Mouse (Mus musculus): ENCODE measurements at regions not wholly inside any gene's neighbourhood (a gene's known extent, or its start where the extent isn't known, plus 50 kb on each side); places are given as distances from the start of the nearest gene placed in this dataset.
A peak's percentile ranks its signal among the peaks of the same experiment; 100 is the strongest.

DNA sequence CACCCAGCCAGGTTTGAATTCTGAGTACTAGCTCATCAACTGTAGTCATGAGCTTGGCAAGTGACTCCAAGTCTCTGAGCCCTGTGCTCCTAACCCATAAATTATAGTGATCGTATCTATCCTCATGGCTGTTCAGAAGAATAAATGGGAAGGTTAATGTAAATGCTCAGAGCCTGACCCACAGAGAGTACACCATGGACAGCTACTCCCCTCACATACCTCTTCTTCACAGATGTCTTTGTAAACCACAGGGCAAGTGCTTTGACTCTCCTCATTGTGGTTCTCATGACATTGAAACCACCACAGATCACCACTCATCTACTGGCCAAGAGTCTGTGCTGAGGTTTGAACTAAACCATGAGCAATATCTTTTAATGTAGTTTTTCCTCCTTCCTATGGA, 513.4 kb upstream of the Gm26657 start:
- no peak overlapping the region for H3K4me3 ChIP-seq
- no peaks in the 10 kb centered on the region for H3K9me3 ChIP-seq
- peaks cover 9% of the 10 kb centered on the region for H3K4me1 ChIP-seq
- no peaks in the 10 kb centered on the region for H3K36me3 ChIP-seq (replicated peaks)
- WGBS = 87% methylated on average over 1 of the region's 1 CpGs
- DNase-seq (ENCODE audit: extremely low spot score, low spot score) = no peak
- H3K27ac ChIP-seq = no peak overlapping the region
- no peaks in the 10 kb centered on the region for H3K27me3 ChIP-seq (ENCODE audit: poor library complexity, severe bottlenecking)

DNA sequence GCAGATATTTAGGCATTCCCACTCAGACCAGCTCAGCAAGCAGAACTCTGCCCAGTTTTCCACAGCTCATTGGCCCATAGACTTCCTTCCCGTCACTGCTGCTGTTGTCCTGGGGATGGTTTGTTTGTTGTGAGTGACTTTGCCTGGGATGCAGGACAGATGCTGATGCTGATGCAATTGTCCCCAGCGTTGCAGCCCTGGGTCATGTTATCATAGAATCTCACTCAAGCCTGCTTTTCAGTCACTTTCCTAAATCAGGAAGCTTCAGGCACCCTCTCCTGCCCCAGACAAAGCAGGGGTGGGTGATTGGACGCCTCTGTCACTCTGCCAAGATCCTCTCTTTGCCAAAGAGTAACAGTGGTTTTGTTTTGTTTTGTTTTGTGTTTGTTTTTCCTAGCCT, 515.3 kb upstream of the Gm26657 start:
- Histone ChIP-seq H3K4me1 (peaks cover 22% of the 10 kb centered on the region), H3K27me3 (ENCODE audit: poor library complexity, severe bottlenecking) (no peaks in the 10 kb centered on the region), H3K4me3 (no peak overlapping the region), H3K9me3 (no peaks in the 10 kb centered on the region), H3K27ac (no peak overlapping the region), H3K36me3 (replicated peaks) (no peaks in the 10 kb centered on the region)
- WGBS = 58% methylated on average over 3 of the region's 3 CpGs
- DNase-seq (ENCODE audit: extremely low spot score, low spot score) = no peak

DNA sequence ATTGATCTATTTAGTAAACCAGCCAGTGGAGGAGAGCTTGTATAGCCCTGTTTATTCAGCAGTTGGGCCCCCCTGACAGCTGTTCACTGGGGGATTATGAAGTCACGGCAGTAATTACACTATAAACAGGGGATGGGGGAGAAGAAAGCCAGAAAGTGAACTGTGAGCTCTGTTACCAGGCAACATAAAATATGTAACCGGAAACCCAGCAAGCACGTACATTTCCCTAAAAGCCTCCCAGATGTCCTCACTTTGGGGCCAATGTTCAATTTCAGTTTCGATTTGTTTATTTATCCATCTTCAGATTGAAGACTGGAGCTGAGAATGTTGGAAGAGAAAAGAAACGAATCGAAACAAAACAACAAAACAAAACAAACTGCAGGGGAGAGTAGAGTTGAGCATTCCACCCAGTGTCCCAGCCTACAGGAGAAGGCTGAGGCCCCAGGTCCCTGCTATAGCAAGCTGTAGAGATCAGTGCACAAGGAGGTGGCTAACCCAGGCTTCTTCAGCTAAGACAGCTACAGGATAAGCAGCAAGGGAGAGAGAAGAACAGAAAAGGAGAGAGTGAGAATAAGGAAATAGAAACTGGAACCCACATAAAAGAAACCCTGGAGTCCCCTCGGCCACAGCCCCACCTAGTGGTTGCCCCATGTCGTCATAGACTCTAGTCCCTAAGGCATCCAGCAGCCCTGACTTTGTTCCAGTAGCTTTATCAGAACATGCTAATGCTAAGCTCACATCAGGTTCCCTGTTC, 517.7 kb upstream of the Gm26657 start:
- no peaks in the 10 kb centered on the region for H3K9me3 ChIP-seq
- peaks cover 22% of the 10 kb centered on the region for H3K4me1 ChIP-seq
- no peak overlapping the region for H3K4me3 ChIP-seq
- H3K27me3 ChIP-seq (ENCODE audit: poor library complexity, severe bottlenecking) = no peaks in the 10 kb centered on the region
- no peak for DNase-seq (ENCODE audit: extremely low spot score, low spot score)
- no peak overlapping the region for H3K27ac ChIP-seq
- no peaks in the 10 kb centered on the region for H3K36me3 ChIP-seq (replicated peaks)
- 60% methylated on average over 8 of the region's 8 CpGs for WGBS

DNA sequence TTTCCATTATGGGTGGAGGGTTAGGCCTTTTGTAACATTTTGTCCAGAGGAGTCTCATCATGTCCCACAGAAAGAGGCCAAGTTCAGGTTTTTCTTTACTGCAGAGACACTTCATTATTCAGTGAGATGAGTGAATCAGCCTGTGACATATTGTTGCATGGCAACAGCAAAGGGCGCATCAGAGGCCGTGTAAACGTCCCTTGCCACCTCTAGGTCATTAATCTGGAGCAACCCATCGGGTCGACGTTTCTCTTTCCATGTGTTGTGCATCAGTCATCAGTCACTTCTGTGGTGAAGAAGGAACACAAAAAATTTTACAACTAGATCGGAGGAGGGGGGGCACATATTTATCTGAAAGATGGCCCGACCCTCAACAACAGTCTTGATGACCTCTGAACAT, 519.3 kb upstream of the Gm26657 start:
- no peaks in the 10 kb centered on the region for H3K36me3 ChIP-seq (replicated peaks)
- H3K4me3 ChIP-seq = no peak overlapping the region
- H3K27ac ChIP-seq = no peak overlapping the region
- DNase-seq (ENCODE audit: extremely low spot score, low spot score) = no peak
- H3K27me3 ChIP-seq (ENCODE audit: poor library complexity, severe bottlenecking) = no peaks in the 10 kb centered on the region
- peaks cover 22% of the 10 kb centered on the region for H3K4me1 ChIP-seq
- WGBS = 83% methylated on average over 8 of the region's 8 CpGs
- H3K9me3 ChIP-seq = no peaks in the 10 kb centered on the region

DNA sequence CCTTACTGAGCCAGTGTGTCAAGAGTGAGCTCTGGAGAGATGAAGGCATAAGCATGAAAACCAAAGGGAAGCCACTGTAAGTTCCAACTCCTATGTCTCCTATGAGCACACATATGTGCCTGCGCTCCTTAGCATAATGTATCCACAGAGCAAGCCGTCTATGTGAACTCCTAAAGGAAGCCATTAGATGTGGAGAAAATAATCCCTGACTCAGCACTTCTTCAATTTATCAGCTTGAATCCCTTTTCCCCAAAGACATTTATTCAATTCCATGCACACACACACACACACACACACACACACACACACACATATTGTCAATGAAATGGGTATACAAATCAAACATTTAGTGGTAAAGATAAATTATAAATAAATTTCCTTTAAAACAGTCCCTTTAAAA, 530.4 kb upstream of the Gm26657 start:
- 98% methylated on average over 2 of the region's 2 CpGs for WGBS
- no peak for DNase-seq (ENCODE audit: extremely low spot score, low spot score)
- H3K9me3 ChIP-seq = no peaks in the 10 kb centered on the region

DNA sequence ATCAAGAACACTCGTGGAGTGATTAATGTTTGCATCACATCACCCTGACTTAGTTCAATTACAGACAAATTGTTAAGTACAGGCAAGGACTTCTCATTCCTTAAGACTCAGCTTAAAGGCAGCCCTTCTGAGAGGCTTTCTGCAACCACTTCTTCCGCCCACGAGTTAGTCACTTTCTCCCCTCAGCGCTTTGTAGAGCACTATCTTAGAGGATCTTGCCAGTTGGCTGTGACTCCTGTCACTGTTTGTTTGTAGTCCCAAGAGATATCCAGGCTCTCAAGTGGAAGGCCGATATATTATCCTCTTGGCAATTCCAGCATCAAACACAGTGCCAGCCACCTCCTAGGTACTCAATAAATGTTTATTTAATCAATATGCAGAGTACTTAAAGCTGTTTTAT, 532.1 kb upstream of the Gm26657 start:
- 86% methylated on average over 5 of the region's 5 CpGs for WGBS
- H3K36me3 ChIP-seq (replicated peaks) = no peaks in the 10 kb centered on the region

More for the DNA sequence above, 530.4 kb upstream of the Gm26657 start:
- H3K4me1 ChIP-seq = no peaks in the 10 kb centered on the region
- no peak overlapping the region for H3K4me3 ChIP-seq
- H3K27ac ChIP-seq = no peak overlapping the region
- no peaks in the 10 kb centered on the region for H3K27me3 ChIP-seq (ENCODE audit: poor library complexity, severe bottlenecking)
- no peaks in the 10 kb centered on the region for H3K36me3 ChIP-seq (replicated peaks)

DNA sequence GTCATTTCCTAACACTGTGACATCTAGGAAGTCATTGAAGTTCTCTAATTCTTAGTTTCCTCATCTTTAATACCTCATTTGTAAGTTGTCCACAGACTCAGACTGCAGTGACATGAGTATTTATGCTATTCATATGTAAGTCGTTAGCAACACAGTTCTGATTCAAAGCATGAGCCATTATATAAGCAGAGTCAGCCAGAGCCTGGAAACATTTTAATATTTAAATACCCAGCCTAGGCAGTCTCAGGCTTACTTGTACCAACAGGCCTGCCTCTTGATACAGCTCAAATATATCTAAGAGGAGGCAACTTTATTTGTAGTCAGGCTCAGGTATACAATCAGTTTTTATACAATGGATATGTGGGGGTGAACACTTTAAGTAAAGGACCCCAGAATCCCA, 534.8 kb upstream of the Gm26657 start:
- DNase-seq (ENCODE audit: extremely low spot score, low spot score) = no peak
- no peaks in the 10 kb centered on the region for H3K9me3 ChIP-seq
- H3K27ac ChIP-seq = no peak overlapping the region
- no peaks in the 10 kb centered on the region for H3K4me1 ChIP-seq
- H3K36me3 ChIP-seq (replicated peaks) = no peaks in the 10 kb centered on the region
- no peaks in the 10 kb centered on the region for H3K27me3 ChIP-seq (ENCODE audit: poor library complexity, severe bottlenecking)
- 92% methylated on average over 1 of the region's 1 CpGs for WGBS
- no peak overlapping the region for H3K4me3 ChIP-seq

More for the DNA sequence above, 532.1 kb upstream of the Gm26657 start:
- Histone ChIP-seq H3K27ac (no peak overlapping the region), H3K4me1 (no peaks in the 10 kb centered on the region), H3K4me3 (no peak overlapping the region), H3K27me3 (ENCODE audit: poor library complexity, severe bottlenecking) (no peaks in the 10 kb centered on the region), H3K9me3 (no peaks in the 10 kb centered on the region)
- no peak for DNase-seq (ENCODE audit: extremely low spot score, low spot score)

DNA sequence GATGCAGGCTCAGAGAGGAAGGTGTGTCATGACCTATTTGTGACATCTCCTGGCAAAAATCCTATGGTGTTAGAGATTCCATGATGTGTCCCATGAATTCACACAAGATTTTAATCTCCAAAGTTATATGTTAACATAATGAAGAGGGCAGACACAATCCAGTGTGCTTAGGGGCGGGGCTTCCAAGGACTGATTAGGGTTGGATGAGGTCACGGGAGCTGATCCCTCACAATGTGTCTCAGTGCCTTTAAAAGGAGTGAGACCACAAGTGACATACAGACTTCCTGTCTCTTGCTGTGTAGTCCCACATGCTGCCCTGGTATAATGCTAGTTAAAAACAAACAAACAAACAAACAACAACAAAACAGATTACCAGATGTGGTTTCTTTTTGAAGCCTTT, 546.5 kb upstream of the Gm26657 start:
- WGBS = 59% methylated on average over 2 of the region's 2 CpGs

DNA sequence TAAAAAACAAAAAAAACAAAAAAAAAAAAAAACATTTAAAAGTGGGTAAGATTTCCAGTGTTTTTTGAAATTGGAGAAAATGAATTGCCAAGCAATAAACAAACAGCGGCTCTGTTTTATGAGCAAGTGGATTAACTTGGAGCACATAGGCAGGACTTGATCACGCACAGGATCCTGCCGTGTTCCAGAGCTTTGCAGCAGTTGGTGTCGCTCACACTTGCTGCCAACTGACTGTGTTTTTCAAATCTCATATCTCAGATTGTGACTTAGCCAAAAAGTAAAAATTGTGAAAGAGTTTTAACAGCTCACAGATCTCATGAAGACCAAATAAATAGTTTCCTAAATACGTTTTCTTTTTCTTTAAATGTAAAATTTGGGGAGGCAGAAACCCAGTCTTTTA, 547.4 kb upstream of the Gm26657 start:
- Histone ChIP-seq H3K4me3 (no peak overlapping the region), H3K27ac (no peak overlapping the region), H3K36me3 (replicated peaks) (no peaks in the 10 kb centered on the region), H3K27me3 (ENCODE audit: poor library complexity, severe bottlenecking) (no peaks in the 10 kb centered on the region), H3K4me1 (no peaks in the 10 kb centered on the region), H3K9me3 (no peaks in the 10 kb centered on the region)
- 94% methylated on average over 5 of the region's 5 CpGs for WGBS
- no peak for DNase-seq (ENCODE audit: extremely low spot score, low spot score)

More for the DNA sequence above, 546.5 kb upstream of the Gm26657 start:
- no peaks in the 10 kb centered on the region for H3K4me1 ChIP-seq
- no peaks in the 10 kb centered on the region for H3K27me3 ChIP-seq (ENCODE audit: poor library complexity, severe bottlenecking)
- H3K27ac ChIP-seq = no peak overlapping the region
- no peak overlapping the region for H3K4me3 ChIP-seq
- H3K9me3 ChIP-seq = no peaks in the 10 kb centered on the region
- DNase-seq (ENCODE audit: extremely low spot score, low spot score) = no peak
- H3K36me3 ChIP-seq (replicated peaks) = no peaks in the 10 kb centered on the region

DNA sequence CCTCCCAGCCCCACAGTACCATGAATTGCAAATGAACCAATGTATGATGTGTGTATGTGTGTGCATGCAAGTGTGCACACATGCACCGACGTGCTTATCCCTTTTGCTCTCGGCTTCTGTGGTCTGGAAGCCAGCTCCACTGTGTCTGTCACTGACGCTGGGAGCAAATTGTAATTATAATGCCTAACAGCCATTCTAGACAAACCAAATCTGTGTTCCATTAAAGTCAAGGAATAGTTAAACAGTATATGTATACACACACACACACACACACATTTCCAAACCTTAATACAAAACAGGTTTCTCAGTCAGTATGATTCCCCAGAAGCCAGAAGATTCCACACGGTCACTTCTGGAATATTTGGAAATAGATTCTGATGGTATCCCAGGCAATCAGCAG, 560.3 kb upstream of the Gm26657 start:
- Histone ChIP-seq H3K4me1 (peaks cover 13% of the 10 kb centered on the region; the same call in 1 of the 2 replicates), H3K4me3 (no peak overlapping the region), H3K27me3 (ENCODE audit: poor library complexity, severe bottlenecking) (no peaks in the 10 kb centered on the region), H3K9me3 (no peaks in the 10 kb centered on the region), H3K27ac (no peak overlapping the region), H3K36me3 (replicated peaks) (no peaks in the 10 kb centered on the region)
- no peak for DNase-seq (ENCODE audit: extremely low spot score, low spot score)
- WGBS = 89% methylated on average over 5 of the region's 5 CpGs

DNA sequence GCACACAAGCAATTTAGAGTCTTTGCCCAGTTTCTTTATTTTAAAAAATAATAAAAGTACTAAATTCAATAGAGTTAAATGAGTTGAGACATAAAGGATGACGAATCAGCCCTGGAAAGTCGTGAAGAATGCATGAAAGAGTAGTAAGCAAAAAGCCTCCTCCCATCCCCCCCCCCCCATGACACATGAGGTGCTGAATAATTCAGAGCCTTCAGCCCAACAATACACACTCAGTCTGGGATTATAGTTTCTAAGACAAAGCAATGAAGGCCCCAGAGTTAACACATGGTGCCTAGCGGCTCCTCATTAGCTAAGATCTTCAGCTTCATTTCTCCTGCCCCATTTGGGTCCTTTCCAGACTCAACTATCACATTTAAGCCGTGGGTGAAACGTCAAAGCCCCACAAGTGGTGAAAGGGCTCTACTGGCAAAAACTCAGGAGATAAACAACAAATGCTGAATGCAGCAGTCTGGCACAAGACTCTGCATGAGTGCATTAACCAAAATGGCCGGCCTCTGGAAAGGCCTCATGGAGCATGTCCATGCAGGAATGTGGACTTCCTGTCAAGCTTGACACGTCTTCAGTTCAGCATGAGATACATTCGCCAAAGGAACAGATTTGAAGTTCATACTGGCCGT, 560.9 kb upstream of the Gm26657 start:
- DNase-seq (ENCODE audit: extremely low spot score, low spot score) = peak; percentile 16
- peaks cover 13% of the 10 kb centered on the region; the same call in 1 of the 2 replicates for H3K4me1 ChIP-seq
- H3K9me3 ChIP-seq = no peaks in the 10 kb centered on the region
- WGBS = 71% methylated on average over 9 of the region's 9 CpGs
- H3K4me3 ChIP-seq = no peak overlapping the region
- H3K27me3 ChIP-seq (ENCODE audit: poor library complexity, severe bottlenecking) = no peaks in the 10 kb centered on the region
- 0 out of 2 replicates have a peak overlapping the region, but pooled peaks have one; percentile 51 for H3K27ac ChIP-seq
- no peaks in the 10 kb centered on the region for H3K36me3 ChIP-seq (replicated peaks)

DNA sequence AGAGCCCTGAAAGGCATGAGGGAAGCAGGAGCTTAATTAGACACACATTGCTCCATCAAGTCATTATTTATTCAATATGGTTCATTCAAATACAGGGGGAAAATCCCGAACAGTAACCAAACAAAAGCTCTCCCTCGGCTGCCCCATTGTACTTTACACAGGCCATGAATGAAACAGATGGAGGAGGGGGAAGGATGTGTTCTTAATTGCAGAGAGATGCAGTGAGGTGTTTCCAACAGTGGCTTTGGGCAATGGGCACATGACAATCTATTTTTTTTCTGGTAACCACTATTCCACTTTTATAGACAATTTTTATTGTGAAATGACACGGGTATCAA, 578.6 kb upstream of the Gm26657 start:
- H3K4me1 ChIP-seq = peaks cover 11% of the 10 kb centered on the region
- no peaks in the 10 kb centered on the region for H3K9me3 ChIP-seq
- peak overlapping the region; percentile 67 for H3K27ac ChIP-seq
- no peaks in the 10 kb centered on the region for H3K27me3 ChIP-seq (ENCODE audit: poor library complexity, severe bottlenecking)
- H3K36me3 ChIP-seq (replicated peaks) = no peaks in the 10 kb centered on the region
- DNase-seq (ENCODE audit: extremely low spot score, low spot score) = no peak
- 69% methylated on average over 3 of the region's 3 CpGs for WGBS
- H3K4me3 ChIP-seq = no peak overlapping the region

DNA sequence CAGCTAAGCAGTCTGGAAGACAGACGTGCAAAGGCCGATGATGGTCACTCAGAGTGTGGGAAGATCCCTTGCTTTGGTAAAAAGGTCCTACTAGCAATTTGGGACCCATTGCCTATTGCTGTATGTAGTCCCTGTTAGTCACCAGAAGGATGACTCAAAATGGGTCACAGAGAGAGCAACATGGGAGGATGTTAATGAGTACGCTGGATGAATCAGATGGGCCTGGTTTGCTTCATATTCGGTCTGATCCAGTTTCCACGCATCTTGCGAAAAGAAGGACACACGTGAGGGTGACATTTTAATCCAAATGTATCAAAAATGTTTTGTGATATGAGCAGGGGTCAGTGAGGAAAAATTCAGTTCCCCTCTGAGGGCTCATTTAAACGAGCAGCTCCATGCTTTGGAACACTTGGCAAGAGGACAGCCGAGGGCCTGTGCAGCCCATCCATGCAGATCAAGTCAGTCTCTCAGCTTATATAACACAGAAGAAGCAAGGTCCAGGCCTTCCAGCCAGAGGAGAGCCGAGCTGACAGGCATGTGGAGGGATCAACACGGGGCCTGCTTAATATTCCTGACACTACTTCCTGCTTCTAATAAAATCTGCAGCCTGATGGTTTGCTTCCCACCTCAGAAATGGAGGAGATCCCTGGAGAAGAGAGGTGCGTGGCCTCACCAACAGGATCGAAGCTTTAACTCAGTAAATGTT, 579.2 kb upstream of the Gm26657 start:
- Histone ChIP-seq H3K4me3 (no peak overlapping the region), H3K9me3 (no peaks in the 10 kb centered on the region), H3K36me3 (replicated peaks) (no peaks in the 10 kb centered on the region), H3K4me1 (peaks cover 11% of the 10 kb centered on the region), H3K27ac (peak overlapping the region; percentile 67), H3K27me3 (ENCODE audit: poor library complexity, severe bottlenecking) (no peaks in the 10 kb centered on the region)
- DNase-seq (ENCODE audit: extremely low spot score, low spot score) = no peak
- WGBS = 86% methylated on average over 13 of the region's 13 CpGs
